Mouse (Mus musculus) kidney, postnatal 0 days (tissue): ENCODE results near the gene Gpsm2. TPM values are rescaled to one million over a fixed set of nuclear protein-coding genes. Genes with fewer than 3 reads are reported as not detected.

ENCODE experiments used
- ATAC-seq: fragments of 200-750 bp; cut with Nextera tagmentation; replicated peaks from 2 replicates; pipeline ENCODE4 v1.8.0; 2017; ENCODE audit warnings: low read depth, moderate number of reproducible peaks, moderate TSS enrichment, moderate library complexity; ENCODE audit not compliant: low FRiP score
- DNase-seq: peaks from one replicate; pipeline ENCODE4 v3.0.0-alpha.2; 2016; ENCODE audit warnings: low spot score
- H3K27ac ChIP-seq: fragments of 300-500 bp; sonication (generic); 2 replicates; pipeline ENCODE4 v1.5.1; 2014; ENCODE audit warnings: mild to moderate bottlenecking
- H3K27me3 ChIP-seq: fragments of 300-500 bp; sonication (generic); 2 replicates; pipeline ENCODE4 v1.6.1; 2014; ENCODE audit warnings: low read length, mixed read lengths; ENCODE audit not compliant: insufficient read depth
- H3K36me3 ChIP-seq: fragments of 300-500 bp; sonication (generic); 2 replicates; pipeline ENCODE4 v1.6.1; 2014; ENCODE audit warnings: low read length, mixed read lengths; ENCODE audit not compliant: insufficient read depth
- H3K4me1 ChIP-seq: fragments of 300-500 bp; sonication (generic); replicated peaks from 2 replicates; pipeline ENCODE4 v1.6.1; 2014; ENCODE audit warnings: antibody characterized with exemption, low read length, mixed read lengths; ENCODE audit not compliant: insufficient read depth
- H3K4me2 ChIP-seq: fragments of 300-500 bp; sonication (generic); 2 replicates; pipeline ENCODE4 v1.6.1; 2014; ENCODE audit warnings: mild to moderate bottlenecking, low read length, moderate library complexity, mixed read lengths
- H3K4me3 ChIP-seq: fragments of 300-500 bp; sonication (generic); replicated peaks from 2 replicates; pipeline ENCODE4 v1.5.1; 2014; ENCODE audit warnings: low read depth, low read length
- H3K9ac ChIP-seq: fragments of 300-500 bp; sonication (generic); 2 replicates; pipeline ENCODE4 v1.6.1; 2014; ENCODE audit warnings: low read depth, low read length
- H3K9me3 ChIP-seq: fragments of 300-500 bp; sonication (generic); replicated peaks from 2 replicates; pipeline ENCODE4 v1.6.1; 2016; ENCODE audit warnings: low read length, inconsistent platforms, mixed read lengths
- CTCF ChIP-seq: IDR thresholded peaks from 2 replicates; pipeline ENCODE4 v1.5.1; 2016; ENCODE audit warnings: antibody characterized with exemption, low read depth, mild to moderate bottlenecking, moderate library complexity
- WGBS: fragments of 180-500 bp; shearing (Covaris S2); extraction: QIAGEN DNeasy Blood & Tissue Kit; methylation state at CpG from one replicate; pipeline ENCODE4 v1.1.7; 2014; 5-methylcytosine and 5-hydroxymethylcytosine counted together
- polyA plus RNA-seq: library from polyadenylated mRNA; unstranded; fragments of >200 nt; fragmentation: Nextera tagmentation; extraction: Ambion mirVana; gene quantifications from 2 replicates; pipeline ENCODE4 v1.2.1, GENCODE M21; 2015

Gpsm2 gene
- polyA plus RNA-seq, 1 experiment from 2014 or later = 26.7 TPM

DNA sequence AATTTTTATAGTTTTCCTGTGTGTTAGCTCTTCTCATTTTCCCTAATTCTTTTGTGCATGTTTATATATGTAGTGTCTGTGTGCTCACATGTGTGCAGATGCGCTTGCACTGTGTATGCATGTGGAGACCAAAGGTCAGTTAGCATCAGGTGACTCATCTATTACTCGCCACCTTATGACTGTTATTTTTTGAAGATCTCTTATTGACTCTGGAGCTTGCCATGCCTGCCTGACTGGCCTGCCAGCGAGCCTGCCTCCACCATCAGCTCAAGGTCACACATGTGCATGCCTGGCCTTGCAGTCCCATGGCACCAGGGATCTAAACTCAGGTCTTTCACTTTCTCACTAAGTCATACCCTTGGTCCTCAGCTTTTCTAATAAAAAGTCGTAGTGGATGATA, 81.1 kb downstream of the Gpsm2 start:
- TF ChIP-seq CTCF = no peak
- WGBS = 76% methylated on average over 4 of the region's 4 CpGs
- Histone ChIP-seq H3K27ac (no peak overlapping the region), H3K9me3 (no peaks in the 10 kb centered on the region), H3K27me3 (no peaks in the 10 kb centered on the region), H3K4me1 (no peaks in the 10 kb centered on the region), H3K4me3 (no peak overlapping the region), H3K4me2 (no peak overlapping the region), H3K36me3 (0 out of 2 replicates have a peak, but pooled peaks cover 2% of the 10 kb centered on the region), H3K9ac (no peak overlapping the region)
- ATAC-seq (no peak; the same call in 1 of the 2 replicates), DNase-seq (no peak)

DNA sequence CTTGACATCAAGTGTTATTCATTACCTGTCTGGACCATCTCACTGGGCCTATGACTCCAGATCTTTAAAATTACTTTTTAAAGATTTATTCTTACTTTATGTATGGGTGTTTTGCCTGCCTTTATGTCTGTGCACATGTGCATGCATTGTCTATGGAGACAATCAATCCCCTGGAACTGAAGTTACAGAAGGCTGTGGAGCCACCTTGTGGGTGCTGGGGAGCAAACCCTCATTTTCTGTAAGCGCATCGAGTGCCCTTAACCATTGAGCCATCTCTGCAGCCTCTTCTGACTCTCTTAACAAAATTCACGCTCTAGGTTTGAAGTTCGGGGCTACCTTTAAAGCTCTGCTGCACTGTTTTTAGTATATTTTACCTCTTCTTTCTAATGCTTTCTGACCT, 82.7 kb downstream of the Gpsm2 start:
- DNase-seq (no peak), ATAC-seq (no peak)
- 75% methylated on average over 4 of the region's 4 CpGs for WGBS

DNA sequence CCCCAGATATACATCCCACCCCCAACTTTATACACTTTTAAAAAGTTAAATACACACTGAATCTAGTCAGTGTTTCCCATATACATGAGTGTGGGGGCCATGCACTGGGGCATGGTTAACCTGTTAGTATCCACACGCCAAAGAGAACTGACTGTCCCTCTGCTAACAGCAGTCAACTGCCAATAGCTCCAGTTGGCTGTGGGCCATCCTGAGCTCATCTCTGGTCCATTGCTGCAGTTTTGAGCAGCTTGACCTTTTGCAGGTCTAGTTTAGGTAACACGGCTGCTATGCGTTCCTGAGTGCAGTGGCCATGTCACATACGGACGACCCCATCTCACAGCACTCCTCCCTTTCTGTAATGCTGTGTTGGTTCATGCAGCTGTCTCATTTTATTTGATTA, 87.3 kb downstream of the Gpsm2 start:
- TF ChIP-seq CTCF = no peak
- 83% methylated on average over 5 of the region's 5 CpGs for WGBS
- ATAC-seq = no peak
- H3K9ac ChIP-seq = no peak overlapping the region
- 0 out of 2 replicates have a peak, but pooled peaks cover 6% of the 10 kb centered on the region for H3K36me3 ChIP-seq
- H3K9me3 ChIP-seq = no peaks in the 10 kb centered on the region
- H3K27me3 ChIP-seq = no peaks in the 10 kb centered on the region
- H3K4me3 ChIP-seq = no peak overlapping the region
- no peak overlapping the region for H3K27ac ChIP-seq
- H3K4me1 ChIP-seq = no peaks in the 10 kb centered on the region
- no peak for DNase-seq
- no peak overlapping the region for H3K4me2 ChIP-seq

More for the DNA sequence above, 82.7 kb downstream of the Gpsm2 start:
- no peaks in the 10 kb centered on the region for H3K27me3 ChIP-seq
- no peak overlapping the region for H3K27ac ChIP-seq
- 0 out of 2 replicates have a peak, but pooled peaks cover 6% of the 10 kb centered on the region for H3K36me3 ChIP-seq
- H3K4me1 ChIP-seq = no peaks in the 10 kb centered on the region
- no peaks in the 10 kb centered on the region for H3K9me3 ChIP-seq
- H3K4me2 ChIP-seq = no peak overlapping the region
- H3K4me3 ChIP-seq = no peak overlapping the region
- no peak overlapping the region for H3K9ac ChIP-seq
- peak; percentile 50 for TF ChIP-seq CTCF

Other genes starting within 250 kb of the Gpsm2 start
- not detected in 2 replicates for gene 1700013F07Rik, start 188.2 kb downstream of the Gpsm2 start, polyA plus RNA-seq
- 1.6 and 1.7 TPM in 2 replicates for gene 5330417C22Rik, start 185.8 kb downstream of the Gpsm2 start, polyA plus RNA-seq
- gene Tmem167b, start 159.8 kb downstream of the Gpsm2 start, polyA plus RNA-seq = 33.5 and 35.8 TPM in 2 replicates
- gene Taf13, start 150.6 kb downstream of the Gpsm2 start, polyA plus RNA-seq = 38.3 and 40.8 TPM in 2 replicates
- gene Wdr47, start 131.0 kb downstream of the Gpsm2 start, polyA plus RNA-seq = 5.9 and 6.8 TPM in 2 replicates
- gene Clcc1, start 68.4 kb downstream of the Gpsm2 start, polyA plus RNA-seq = 64.8 and 65.8 TPM in 2 replicates
- not detected in 2 replicates for gene Aknad1, start 17.3 kb upstream of the Gpsm2 start, polyA plus RNA-seq
- 35.5 and 37.6 TPM in 2 replicates for gene Stxbp3, start 118.2 kb upstream of the Gpsm2 start, polyA plus RNA-seq
- 0.04 TPM in 1 of 2 replicates, not detected in the other for gene Fndc7, start 167.7 kb upstream of the Gpsm2 start, polyA plus RNA-seq
- gene Prpf38b, start 189.4 kb upstream of the Gpsm2 start, polyA plus RNA-seq = 47.6 and 56.4 TPM in 2 replicates
- 0.29 and 0.42 TPM in 2 replicates for gene Henmt1, start 217.6 kb upstream of the Gpsm2 start, polyA plus RNA-seq
- not detected in 2 replicates for gene Gm9857, start 218.1 kb upstream of the Gpsm2 start, polyA plus RNA-seq